Mouse (Mus musculus): ENCODE measurements around the gene Fbxl13. TPM values are rescaled to one million over a fixed set of nuclear protein-coding genes. Genes with fewer than 3 reads are reported as not detected.

The Fbxl13 gene
- polyA plus RNA-seq, 1 experiment from 2014 or later: 0.26 TPM

Other genes starting within 250 kb of the Fbxl13 start
- gene Ccdc146, start 221.0 kb downstream of the Fbxl13 start, polyA plus RNA-seq (2016; fragmentation: Nextera tagmentation; extraction: Ambion mirVana): 1.3 and 2.2 TPM in 2 replicates
- 8.6 and 10.3 TPM in 2 replicates for gene Fam185a, start 220.7 kb downstream of the Fbxl13 start, polyA plus RNA-seq (2016; fragmentation: Nextera tagmentation; extraction: Ambion mirVana)
- 3.0 and 9.9 TPM in 2 replicates for gene Lrrc17, start 102.1 kb downstream of the Fbxl13 start, polyA plus RNA-seq (2016; fragmentation: Nextera tagmentation; extraction: Ambion mirVana)
- gene Armc10, start 179 bp upstream of the Fbxl13 start, polyA plus RNA-seq (2016; fragmentation: Nextera tagmentation; extraction: Ambion mirVana): 23.0 and 32.8 TPM in 2 replicates
- 3.1 and 3.7 TPM in 2 replicates for gene Napepld, start 55.8 kb upstream of the Fbxl13 start, polyA plus RNA-seq (2016; fragmentation: Nextera tagmentation; extraction: Ambion mirVana)
- gene Pmpcb, start 91.5 kb upstream of the Fbxl13 start, polyA plus RNA-seq (2016; fragmentation: Nextera tagmentation; extraction: Ambion mirVana): 100 and 115 TPM in 2 replicates
- 63.2 and 82.9 TPM in 2 replicates for gene Dnajc2, start 139.6 kb upstream of the Fbxl13 start, polyA plus RNA-seq (2016; fragmentation: Nextera tagmentation; extraction: Ambion mirVana)
- gene Psmc2, start 139.6 kb upstream of the Fbxl13 start, polyA plus RNA-seq (2016; fragmentation: Nextera tagmentation; extraction: Ambion mirVana): 197 and 226 TPM in 2 replicates
- gene Slc26a5, start 220.0 kb upstream of the Fbxl13 start, polyA plus RNA-seq (2016; fragmentation: Nextera tagmentation; extraction: Ambion mirVana): 0.06 TPM in 1 of 2 replicates, not detected in the other

All from heart, embryonic 10.5 days (tissue).